Mouse (Mus musculus) midbrain, embryonic 14.5 days (tissue): ENCODE data around the gene Igf2r. TPM values are rescaled to one million over a fixed set of nuclear protein-coding genes. Genes with fewer than 3 reads are reported as not detected.

Experiments used
- ATAC-seq: fragments of 200-750 bp; cut with Nextera tagmentation; 2 replicates; pipeline ENCODE4 v1.8.0; 2017; ENCODE audit warnings: moderate number of reproducible peaks, moderate library complexity; ENCODE audit not compliant: low FRiP score, low TSS enrichment
- DNase-seq: peaks from one replicate; pipeline ENCODE4 v3.0.0-alpha.2; 2015
- H3K27ac ChIP-seq: fragments of 300-500 bp; sonication (generic); replicated peaks from 2 replicates; pipeline ENCODE4 v1.5.1; 2014; ENCODE audit warnings: mild to moderate bottlenecking, low read depth, low read length, moderate library complexity
- H3K27me3 ChIP-seq: fragments of 300-500 bp; sonication (generic); 2 replicates; pipeline ENCODE4 v1.6.1; 2014; ENCODE audit warnings: low read length, control low read depth, mixed read lengths; ENCODE audit not compliant: control insufficient read depth, insufficient read depth
- H3K36me3 ChIP-seq: fragments of 300-500 bp; sonication (generic); 2 replicates; pipeline ENCODE4 v1.6.1; 2014; ENCODE audit warnings: low read length, control low read depth; ENCODE audit not compliant: control insufficient read depth, insufficient read depth
- H3K4me1 ChIP-seq: fragments of 300-500 bp; sonication (generic); 2 replicates; pipeline ENCODE4 v1.6.1; 2014; ENCODE audit warnings: mild to moderate bottlenecking, antibody characterized with exemption, low read length, control low read depth; ENCODE audit not compliant: control insufficient read depth, insufficient read depth
- H3K4me2 ChIP-seq: fragments of 300-500 bp; sonication (generic); 2 replicates; pipeline ENCODE4 v1.6.1; 2014; ENCODE audit warnings: mild to moderate bottlenecking, low read length, moderate library complexity
- H3K4me3 ChIP-seq: fragments of 300-500 bp; sonication (generic); replicated peaks from 2 replicates; pipeline ENCODE4 v1.5.1; 2014; ENCODE audit warnings: low read depth, low read length
- H3K9ac ChIP-seq: fragments of 300-500 bp; sonication (generic); replicated peaks from 2 replicates; pipeline ENCODE4 v1.6.1; 2014; ENCODE audit warnings: mild to moderate bottlenecking, low read length, moderate library complexity
- H3K9me3 ChIP-seq: fragments of 300-500 bp; sonication (generic); 2 replicates; pipeline ENCODE4 v1.6.1; 2016; ENCODE audit warnings: low read length, control low read depth, mixed read lengths; ENCODE audit not compliant: control insufficient read depth
- WGBS: fragments of 180-500 bp; shearing (Covaris S2); extraction: QIAGEN DNeasy Blood & Tissue Kit; methylation state at CpG from one replicate; pipeline ENCODE4 v1.1.7; 2014; 5-methylcytosine and 5-hydroxymethylcytosine counted together
- polyA plus RNA-seq: library from polyadenylated mRNA; unstranded; fragments of >200 nt; fragmentation: Nextera tagmentation; extraction: Ambion mirVana; gene quantifications from 2 replicates; pipeline ENCODE4 v1.2.1, GENCODE M21; 2014

Gene Igf2r
- polyA plus RNA-seq, 1 experiment from 2014 or later = 13.4 TPM

DNA sequence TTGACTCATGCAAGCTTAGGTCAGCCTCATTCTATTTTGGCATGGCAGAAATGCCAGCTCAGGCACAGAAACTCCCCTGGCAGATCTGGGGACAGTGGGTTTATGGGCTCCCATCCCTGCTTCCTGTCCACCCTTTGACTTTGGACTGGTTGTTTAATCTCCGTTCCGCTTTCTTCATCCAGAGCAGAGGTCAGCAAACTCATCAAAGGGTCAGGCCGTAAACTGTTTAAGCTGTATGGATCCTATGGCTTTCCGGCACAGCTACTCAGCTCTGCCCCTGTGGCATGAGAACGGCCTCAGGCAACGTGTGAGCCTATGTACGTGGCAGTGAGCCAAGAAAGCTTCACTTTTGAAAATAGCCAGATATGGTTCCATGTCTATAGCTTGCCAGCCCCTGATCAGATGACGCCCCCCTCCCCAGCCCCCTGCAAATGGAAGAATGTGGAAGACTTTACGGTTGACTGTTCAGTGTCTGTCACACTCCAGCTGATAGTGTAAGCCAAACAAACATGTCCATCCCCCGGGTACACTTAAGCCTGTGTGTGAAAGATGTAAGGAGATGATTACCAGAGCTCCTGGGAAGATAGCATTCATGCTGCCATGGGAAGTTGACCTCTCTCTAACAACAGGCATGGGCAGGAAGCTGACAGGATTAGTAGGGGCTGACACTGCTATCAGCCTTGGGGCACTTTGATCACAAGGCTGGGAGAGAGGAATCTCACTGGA, 21.1 kb upstream of the Igf2r start:
- Histone ChIP-seq H3K27me3 (no peaks in the 10 kb centered on the region; the same call in 1 of the 2 replicates), H3K4me3 (no peak overlapping the region), H3K4me1 (peaks cover 19% of the 10 kb centered on the region), H3K36me3 (no peaks in the 10 kb centered on the region), H3K9me3 (no peaks in the 10 kb centered on the region), H3K9ac (no peak overlapping the region), H3K27ac (peak overlapping the region; percentile 6), H3K4me2 (no peak overlapping the region)
- DNase-seq (peak; percentile 76), ATAC-seq (peak; percentile 67)
- WGBS = 6% methylated on average over 10 of the region's 10 CpGs

DNA sequence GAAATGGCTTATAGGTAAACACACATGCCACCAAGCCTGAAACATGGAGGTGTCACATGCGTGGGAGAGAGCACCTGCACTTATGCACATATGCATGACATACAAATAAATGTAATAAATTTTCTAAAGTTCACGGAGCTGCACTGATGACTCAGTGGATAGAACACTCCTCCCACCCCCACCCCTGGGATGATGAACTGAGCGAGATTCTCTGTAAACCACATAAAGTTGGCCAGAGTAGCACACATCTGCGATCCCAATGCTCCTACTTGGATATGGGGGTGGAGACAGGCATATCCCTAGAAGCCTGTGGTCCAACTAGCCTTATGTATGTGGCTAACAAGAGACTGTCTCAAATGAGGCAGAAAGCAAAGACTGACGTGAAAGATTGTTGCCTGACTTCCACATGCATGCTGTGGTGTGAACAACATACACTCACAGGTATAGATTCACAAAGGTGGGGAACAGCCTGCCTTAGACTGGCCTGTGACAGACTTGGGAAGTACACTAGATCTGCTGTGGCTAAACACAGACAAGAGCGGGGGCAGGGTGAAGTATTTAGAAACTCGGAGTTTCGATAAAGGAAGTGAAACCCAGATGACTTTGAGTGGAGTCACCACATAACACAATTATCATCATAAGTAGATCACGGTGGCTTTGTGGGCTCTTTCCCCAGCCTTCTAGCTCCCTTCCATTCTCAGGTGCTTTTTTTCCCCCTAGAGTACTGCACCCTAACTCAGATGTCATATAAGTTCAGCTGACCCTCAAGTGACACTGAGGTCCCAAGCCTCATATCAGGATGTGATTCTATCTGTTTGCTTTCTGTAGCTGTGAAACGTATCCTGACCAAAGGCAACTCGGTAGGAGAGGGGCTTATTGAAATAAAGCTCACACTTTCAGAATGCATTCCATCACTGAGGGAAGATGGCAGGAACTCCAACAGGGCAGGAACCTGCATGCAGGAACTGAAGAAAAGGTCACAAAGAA, 13.7 kb upstream of the Igf2r start:
- Histone ChIP-seq H3K27me3 (no peaks in the 10 kb centered on the region), H3K9ac (no peak overlapping the region), H3K4me2 (no peak overlapping the region), H3K4me1 (no peaks in the 10 kb centered on the region), H3K4me3 (no peak overlapping the region), H3K36me3 (no peaks in the 10 kb centered on the region), H3K9me3 (no peaks in the 10 kb centered on the region), H3K27ac (no peak overlapping the region)
- no peak for DNase-seq
- ATAC-seq = no peak
- 77% methylated on average over 11 of the region's 11 CpGs for WGBS

DNA sequence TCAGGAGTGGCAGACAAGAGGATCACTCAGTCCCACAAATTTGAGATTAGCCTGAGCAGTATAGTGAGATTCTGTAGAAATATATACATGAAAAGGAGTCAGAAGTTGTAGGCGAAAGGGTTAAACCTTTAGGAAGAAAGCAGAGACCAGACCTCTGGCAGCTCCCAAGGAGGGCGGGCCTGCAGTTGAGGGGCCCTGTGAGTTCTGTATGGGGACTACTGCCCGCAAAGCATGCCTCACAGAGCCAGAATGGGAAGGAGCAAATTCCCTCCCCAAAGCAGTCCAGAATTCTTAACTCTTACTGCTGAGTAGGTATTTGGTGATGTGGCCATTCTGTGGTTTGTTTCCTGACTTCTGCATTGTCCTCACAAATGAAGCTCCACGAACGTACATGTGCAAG, 11.6 kb upstream of the Igf2r start:
- H3K4me3 ChIP-seq = no peak overlapping the region
- no peaks in the 10 kb centered on the region for H3K27me3 ChIP-seq
- H3K4me2 ChIP-seq = no peak overlapping the region
- WGBS = 44% methylated on average over 5 of the region's 5 CpGs
- no peak for DNase-seq
- no peaks in the 10 kb centered on the region for H3K9me3 ChIP-seq
- H3K36me3 ChIP-seq = no peaks in the 10 kb centered on the region
- no peaks in the 10 kb centered on the region for H3K4me1 ChIP-seq
- no peak overlapping the region for H3K9ac ChIP-seq
- H3K27ac ChIP-seq = no peak overlapping the region
- ATAC-seq = no peak

DNA sequence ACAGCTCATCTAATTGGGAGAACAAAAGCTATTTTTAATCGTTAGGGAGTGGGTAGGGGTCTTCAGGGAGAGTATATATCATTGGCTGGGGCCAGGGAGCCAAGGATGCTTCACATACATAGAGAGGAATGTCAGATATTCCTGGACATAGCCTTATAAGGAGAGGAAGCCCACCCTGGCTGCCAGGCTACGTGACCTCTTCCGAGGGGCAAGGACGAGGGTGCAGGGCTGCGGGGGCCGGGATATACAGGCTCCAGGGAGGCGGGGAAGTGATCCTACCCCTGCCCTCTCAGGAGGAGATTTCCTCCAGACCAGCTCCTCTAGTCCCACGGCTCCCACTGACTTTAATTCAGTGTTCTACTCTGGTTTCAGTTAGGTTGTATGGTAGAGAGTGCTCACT, 10.7 kb upstream of the Igf2r start:
- no peak overlapping the region for H3K9ac ChIP-seq
- no peaks in the 10 kb centered on the region for H3K9me3 ChIP-seq
- H3K4me3 ChIP-seq = no peak overlapping the region
- no peaks in the 10 kb centered on the region for H3K4me1 ChIP-seq
- H3K27me3 ChIP-seq = no peaks in the 10 kb centered on the region
- H3K36me3 ChIP-seq = no peaks in the 10 kb centered on the region
- ATAC-seq = no peak
- no peak for DNase-seq
- no peak overlapping the region for H3K27ac ChIP-seq
- WGBS = 50% methylated on average over 8 of the region's 8 CpGs
- H3K4me2 ChIP-seq = no peak overlapping the region

DNA sequence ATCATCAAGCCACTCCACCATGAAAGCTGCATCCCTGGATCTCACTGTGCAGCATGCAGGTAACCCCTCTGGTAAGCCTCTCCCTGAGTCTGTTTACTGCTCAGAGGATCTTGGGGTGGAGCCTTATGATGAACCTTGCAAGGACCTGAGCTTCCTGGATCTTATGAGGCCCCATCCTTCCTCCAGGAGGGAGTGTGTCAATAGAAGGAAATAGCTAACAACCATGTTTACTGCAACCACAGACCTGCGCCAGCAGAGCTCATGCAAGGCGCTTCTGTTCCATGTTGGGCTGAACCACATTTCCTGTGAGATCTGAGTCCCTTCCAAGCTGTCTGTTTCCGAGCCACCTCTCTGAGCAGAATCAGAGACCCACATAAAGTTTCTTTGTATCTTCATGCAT, 10.0 kb upstream of the Igf2r start:
- Histone ChIP-seq H3K36me3 (no peaks in the 10 kb centered on the region), H3K9me3 (no peaks in the 10 kb centered on the region), H3K4me2 (no peak overlapping the region), H3K4me3 (no peak overlapping the region), H3K9ac (no peak overlapping the region), H3K27me3 (no peaks in the 10 kb centered on the region), H3K27ac (no peak overlapping the region), H3K4me1 (no peaks in the 10 kb centered on the region)
- ATAC-seq (no peak), DNase-seq (no peak)
- WGBS = 93% methylated on average over 3 of the region's 3 CpGs

DNA sequence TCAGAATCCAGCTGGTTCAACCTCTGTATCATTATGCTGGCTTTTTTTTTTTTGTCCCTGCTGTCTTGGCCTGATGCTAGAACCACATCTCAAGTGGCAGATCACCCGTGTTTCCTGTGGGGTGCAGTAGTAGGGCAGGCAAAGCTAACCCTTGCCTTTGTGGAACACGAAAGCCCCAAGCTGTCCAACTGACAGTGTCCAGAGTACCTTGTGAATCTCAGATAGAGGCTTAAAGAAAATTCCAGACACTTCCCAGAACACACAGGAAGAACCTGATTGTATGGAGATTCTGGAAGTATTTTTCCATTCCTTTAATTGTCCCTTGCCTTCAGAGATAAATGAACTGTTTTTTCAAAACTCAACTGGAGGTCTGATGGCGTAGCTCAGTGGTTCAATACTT, 4.5 kb upstream of the Igf2r start:
- no peak overlapping the region for H3K4me3 ChIP-seq
- no peak overlapping the region for H3K27ac ChIP-seq
- no peak overlapping the region for H3K9ac ChIP-seq
- DNase-seq (no peak), ATAC-seq (no peak)
- no peaks in the 10 kb centered on the region for H3K9me3 ChIP-seq
- no peaks in the 10 kb centered on the region for H3K36me3 ChIP-seq
- H3K4me1 ChIP-seq = peaks cover 5% of the 10 kb centered on the region
- no peak overlapping the region for H3K4me2 ChIP-seq
- 76% methylated on average over 3 of the region's 3 CpGs for WGBS
- peaks cover 3% of the 10 kb centered on the region; the same call in 1 of the 2 replicates for H3K27me3 ChIP-seq

DNA sequence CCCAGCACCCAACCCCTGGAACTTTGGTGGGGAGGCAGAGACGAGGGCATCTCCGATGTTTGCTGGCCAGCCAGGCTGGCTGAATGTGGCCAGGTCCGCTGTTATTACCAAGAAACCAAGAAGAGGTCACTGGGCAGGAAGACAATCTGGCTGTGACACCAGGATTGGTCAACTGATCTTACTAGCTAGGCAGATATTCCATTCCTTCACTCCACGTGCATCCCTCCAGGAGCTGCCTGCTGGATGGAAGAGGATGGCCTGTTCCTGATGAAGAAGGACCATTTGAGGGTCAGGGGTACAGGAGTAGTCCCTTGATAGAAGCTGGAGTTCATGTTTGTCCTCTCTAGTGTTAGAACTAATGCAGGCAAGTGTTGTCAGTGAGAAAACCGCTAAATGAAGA, 1.0 kb upstream of the Igf2r start:
- DNase-seq (no peak), ATAC-seq (no peak)
- Histone ChIP-seq H3K9ac (no peak overlapping the region), H3K9me3 (no peaks in the 10 kb centered on the region), H3K4me1 (peaks cover 25% of the 10 kb centered on the region), H3K4me3 (no peak overlapping the region), H3K27me3 (peaks cover 3% of the 10 kb centered on the region; the same call in 1 of the 2 replicates), H3K4me2 (0 out of 2 replicates have a peak overlapping the region, but pooled peaks have one; percentile 91), H3K36me3 (no peaks in the 10 kb centered on the region), H3K27ac (no peak overlapping the region)
- WGBS = 88% methylated on average over 5 of the region's 5 CpGs

DNA sequence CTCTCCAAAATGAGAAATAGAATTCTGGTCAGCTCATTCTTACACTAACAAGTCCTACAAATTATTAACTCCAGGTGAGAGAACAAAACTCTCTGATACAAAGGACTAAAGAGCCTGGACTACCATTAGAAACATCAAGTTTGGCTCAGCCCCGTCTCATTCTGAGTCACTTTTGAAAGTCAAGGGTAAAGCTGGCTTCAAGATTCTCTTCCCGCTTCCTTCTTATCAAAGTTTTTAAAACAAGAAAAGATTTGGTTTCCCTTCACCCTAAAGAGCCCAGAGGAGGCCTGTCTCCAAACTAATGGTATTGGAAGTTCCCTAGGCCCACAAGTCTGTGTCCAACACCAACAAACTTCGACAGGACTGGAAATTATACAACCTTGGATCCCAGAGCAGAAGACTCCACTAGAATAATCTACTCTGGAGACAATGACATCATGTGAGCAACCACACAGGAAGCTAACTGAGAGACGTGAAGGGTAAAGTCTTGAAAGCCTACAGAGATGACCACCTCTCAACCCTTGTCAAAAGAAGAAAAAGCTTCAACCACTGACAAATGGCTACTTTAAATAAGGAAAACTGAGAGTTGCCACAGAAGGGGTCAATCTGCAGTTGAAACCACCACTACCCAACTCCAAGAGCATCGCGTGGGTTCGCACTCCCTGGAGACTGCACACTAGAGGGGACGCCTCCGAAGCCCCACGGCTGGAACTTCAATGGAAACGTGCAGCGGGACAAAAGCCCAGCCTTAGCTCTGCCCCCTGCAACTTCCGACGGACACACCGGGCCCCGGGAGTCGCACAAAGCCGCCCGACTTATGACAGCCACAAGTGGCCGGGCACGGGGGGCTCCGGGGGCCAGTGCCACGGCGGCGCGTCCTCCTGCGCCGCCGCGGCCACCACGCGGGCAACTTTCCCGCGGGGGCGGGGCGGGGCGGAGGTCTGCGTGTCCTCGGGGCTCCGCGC, 767 bp downstream of the Igf2r start:
- Histone ChIP-seq H3K27me3 (peaks cover 3% of the 10 kb centered on the region; the same call in 1 of the 2 replicates), H3K36me3 (no peaks in the 10 kb centered on the region), H3K9ac (peak overlapping the region; percentile 87), H3K4me1 (peaks cover 25% of the 10 kb centered on the region), H3K4me3 (peak overlapping the region; percentile 84), H3K27ac (peak overlapping the region; percentile 80), H3K9me3 (no peaks in the 10 kb centered on the region), H3K4me2 (peak overlapping the region; percentile 91)
- 8% methylated on average over 40 of the region's 41 CpGs for WGBS
- DNase-seq (peak; percentile 55), ATAC-seq (no peak; the same call in 1 of the 2 replicates)
